Mouse (Mus musculus): ENCODE measurements around the gene Pex11g.

GRCm38 (mm10) chr8:3417455-3417854 is 50.0 kb downstream of the Pex11g start:
- TF ChIP-seq CTCF (IDR thresholded peaks at IDR 0.05; ENCODE audit: low read depth, low read length): no peak
- no peak for TF ChIP-seq POLR2A (IDR thresholded peaks at IDR 0.05; ENCODE audit: borderline replicate concordance, low read depth, low read length)

All from bone marrow macrophage, adult 2 months (primary cell).